Mouse (Mus musculus) myocyte (in vitro differentiated cells): ENCODE results near the gene Hoxd12.

Source experiments
- CEBPB ChIP-seq: IDR thresholded peaks from 2 replicates; pipeline ENCODE4 v1.6.1; 2011; ENCODE audit warnings: mild to moderate bottlenecking, moderate library complexity; ENCODE audit not compliant: poor library complexity, insufficient read depth, severe bottlenecking
- E2F4 ChIP-seq: IDR thresholded peaks from one replicate; pipeline ENCODE4 v1.6.1; 2011; ENCODE audit warnings: mild to moderate bottlenecking, control low read depth, moderate library complexity; ENCODE audit not compliant: insufficient read depth
- MAX ChIP-seq: IDR thresholded peaks from one replicate; pipeline ENCODE4 v1.6.1; 2011; ENCODE audit warnings: low read depth, mild to moderate bottlenecking, control low read depth
- POLR2A ChIP-seq: IDR thresholded peaks from one replicate; pipeline ENCODE4 v1.6.1; 2011; ENCODE audit warnings: low read depth, mild to moderate bottlenecking, control low read depth, moderate library complexity; ENCODE audit not compliant: insufficient read length
- SRF ChIP-seq: IDR thresholded peaks from one replicate; pipeline ENCODE4 v1.6.1; 2011; ENCODE audit warnings: low read depth; ENCODE audit not compliant: control insufficient read depth, insufficient read length
- USF1 ChIP-seq: IDR thresholded peaks from one replicate; pipeline ENCODE4 v1.6.1; 2011; ENCODE audit warnings: low read depth, mild to moderate bottlenecking, control low read depth, moderate library complexity

GRCm38 (mm10) chr2:74720384-74720783, 45.6 kb downstream of the Hoxd12 start:
- no peak for TF ChIP-seq MAX
- no peak for TF ChIP-seq POLR2A
- TF ChIP-seq SRF, result no peak
- no peak for TF ChIP-seq USF1
- no peak for TF ChIP-seq CEBPB
- no peak for TF ChIP-seq E2F4
